Mouse (Mus musculus): Measurements from ENCODE around the gene Dnaja3. TPM values are rescaled to one million over a fixed set of nuclear protein-coding genes. Genes with fewer than 3 reads are reported as not detected.

Gene Dnaja3
- polyA plus RNA-seq, 1 experiment from 2014 or later = 58.5 TPM

DNA sequence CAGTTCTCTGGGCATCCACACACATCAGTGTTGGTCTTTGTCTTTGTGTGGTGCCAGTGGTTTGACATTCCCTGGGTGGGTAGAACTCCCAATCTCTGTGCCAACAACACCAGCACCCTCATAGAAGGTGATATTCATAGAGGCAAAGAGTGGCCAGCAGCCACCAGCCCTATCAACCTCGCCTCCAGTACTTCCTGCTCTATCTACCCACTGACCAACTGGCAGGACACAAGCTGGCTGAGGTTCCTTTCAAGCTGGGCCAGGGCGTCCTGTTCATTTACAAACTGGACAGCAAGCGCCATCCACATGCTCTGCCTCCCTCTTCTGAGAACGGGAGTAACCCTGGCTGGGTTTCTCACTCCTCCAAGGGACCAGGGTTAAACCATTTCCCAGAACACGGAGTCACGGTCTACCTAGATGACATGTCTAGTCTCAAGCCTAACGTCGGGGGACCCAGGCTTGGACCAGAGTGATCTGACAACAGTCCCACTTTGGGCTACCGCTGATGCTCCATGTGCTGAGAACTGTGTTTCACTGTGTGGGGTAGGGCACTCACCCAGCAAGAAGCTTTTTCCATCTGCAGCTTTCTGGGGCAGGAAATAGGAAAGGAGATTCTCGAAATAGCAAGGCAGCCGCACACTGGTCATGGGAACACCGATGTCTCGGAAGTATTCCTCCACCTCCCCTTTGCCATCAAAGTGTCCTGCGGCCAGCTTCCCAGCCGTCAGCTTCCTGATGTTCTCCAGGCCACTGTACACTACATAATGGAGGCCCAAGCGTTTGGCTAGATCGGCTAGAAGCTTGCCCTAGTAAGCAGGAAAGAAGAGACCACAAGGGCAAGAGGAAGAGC, 74.3 kb downstream of the Dnaja3 start:
- WGBS = 94% methylated on average over 17 of the region's 17 CpGs
- Histone ChIP-seq H3K36me3 (peaks cover 74% of the 10 kb centered on the region), H3K4me1 (peaks cover 7% of the 10 kb centered on the region; the same call in 1 of the 2 replicates), H3K4me3 (no peak overlapping the region), H3K27me3 (no peaks in the 10 kb centered on the region), H3K4me2 (replicated peaks) (no peak overlapping the region), H3K9me3 (no peaks in the 10 kb centered on the region), H3K27ac (replicated peaks) (no peak overlapping the region), H3K9ac (replicated peaks) (no peak overlapping the region)
- no peak for ATAC-seq (ENCODE audit: low FRiP score, low read depth)

DNA sequence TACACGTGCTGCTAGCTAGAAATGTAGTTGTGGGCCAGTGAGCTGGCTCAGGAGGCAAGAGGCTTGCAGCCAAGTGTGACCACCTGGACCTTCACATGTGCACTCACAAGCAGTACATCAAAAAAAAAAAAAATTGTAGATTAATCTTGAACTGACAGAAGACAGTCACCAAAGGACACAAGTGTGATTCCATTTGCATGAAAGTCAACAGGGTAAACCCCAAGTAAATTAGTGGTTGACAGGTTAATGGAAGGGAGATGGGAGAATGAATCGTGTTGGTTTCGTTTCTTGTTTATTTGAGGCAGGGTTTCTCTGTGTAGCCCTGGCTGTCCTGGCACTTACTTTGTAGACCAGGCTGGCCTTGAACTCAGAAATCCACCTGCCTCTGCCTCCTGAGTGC, 78.1 kb downstream of the Dnaja3 start:
- H3K4me3 ChIP-seq = peak overlapping the region; percentile 73
- H3K36me3 ChIP-seq = peaks cover 36% of the 10 kb centered on the region
- peaks cover 7% of the 10 kb centered on the region; the same call in 1 of the 2 replicates for H3K4me1 ChIP-seq
- H3K4me2 ChIP-seq (replicated peaks) = peak overlapping the region; percentile 69
- ATAC-seq (ENCODE audit: low FRiP score, low read depth) = no peak
- peak overlapping the region; percentile 47; the same call in 1 of the 2 replicates for H3K9ac ChIP-seq (replicated peaks)
- WGBS = 80% methylated on average over 3 of the region's 3 CpGs
- H3K27ac ChIP-seq (replicated peaks) = no peak overlapping the region
- H3K27me3 ChIP-seq = no peaks in the 10 kb centered on the region
- no peaks in the 10 kb centered on the region for H3K9me3 ChIP-seq

DNA sequence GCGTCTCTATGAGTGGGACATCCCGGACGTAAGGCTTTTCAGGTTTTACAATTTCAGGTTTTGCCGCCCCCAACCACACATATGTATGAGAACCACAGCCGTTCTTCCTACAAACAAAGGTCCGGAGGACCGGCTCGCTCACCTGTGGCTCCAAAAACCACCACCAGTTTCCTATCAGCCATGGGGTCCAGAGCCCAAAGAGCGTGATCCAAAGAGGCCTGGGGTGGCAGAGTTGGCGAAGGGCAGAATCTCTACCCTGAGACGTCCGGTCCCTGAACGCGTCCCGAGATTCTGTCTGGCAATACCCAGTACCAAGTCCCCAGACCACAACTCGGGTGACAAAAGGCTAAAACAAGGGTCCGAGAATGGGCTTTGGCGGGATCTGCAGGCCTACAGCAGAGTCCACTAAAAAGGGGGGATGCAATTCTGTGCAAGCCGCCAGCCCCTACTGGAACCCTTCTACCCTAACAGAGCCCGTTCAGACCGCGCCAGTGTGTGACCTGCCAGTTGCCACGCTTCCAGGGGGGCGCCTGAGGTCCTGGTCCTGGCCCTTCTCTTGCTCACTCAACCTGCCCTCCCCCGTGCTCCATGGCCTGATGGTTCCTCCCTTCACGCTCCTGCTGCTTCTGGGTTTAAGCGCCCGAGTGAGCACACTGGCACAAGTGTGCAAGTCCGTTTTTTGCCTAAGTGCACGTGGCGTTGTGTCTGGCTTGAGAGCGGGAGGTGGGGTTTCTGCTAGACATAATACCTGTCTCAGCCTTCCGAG, 79.1 kb downstream of the Dnaja3 start, which contains the start of gene Nmral1:
TSS of gene Nmral1 (minus strand) at position 604 of the 766 bp plus-strand sequence.
- peak within 1 kb of the TSS; percentile 69 for H3K4me2 ChIP-seq (replicated peaks)
- peak; percentile 93 for ATAC-seq (ENCODE audit: low FRiP score, low read depth)

DNA sequence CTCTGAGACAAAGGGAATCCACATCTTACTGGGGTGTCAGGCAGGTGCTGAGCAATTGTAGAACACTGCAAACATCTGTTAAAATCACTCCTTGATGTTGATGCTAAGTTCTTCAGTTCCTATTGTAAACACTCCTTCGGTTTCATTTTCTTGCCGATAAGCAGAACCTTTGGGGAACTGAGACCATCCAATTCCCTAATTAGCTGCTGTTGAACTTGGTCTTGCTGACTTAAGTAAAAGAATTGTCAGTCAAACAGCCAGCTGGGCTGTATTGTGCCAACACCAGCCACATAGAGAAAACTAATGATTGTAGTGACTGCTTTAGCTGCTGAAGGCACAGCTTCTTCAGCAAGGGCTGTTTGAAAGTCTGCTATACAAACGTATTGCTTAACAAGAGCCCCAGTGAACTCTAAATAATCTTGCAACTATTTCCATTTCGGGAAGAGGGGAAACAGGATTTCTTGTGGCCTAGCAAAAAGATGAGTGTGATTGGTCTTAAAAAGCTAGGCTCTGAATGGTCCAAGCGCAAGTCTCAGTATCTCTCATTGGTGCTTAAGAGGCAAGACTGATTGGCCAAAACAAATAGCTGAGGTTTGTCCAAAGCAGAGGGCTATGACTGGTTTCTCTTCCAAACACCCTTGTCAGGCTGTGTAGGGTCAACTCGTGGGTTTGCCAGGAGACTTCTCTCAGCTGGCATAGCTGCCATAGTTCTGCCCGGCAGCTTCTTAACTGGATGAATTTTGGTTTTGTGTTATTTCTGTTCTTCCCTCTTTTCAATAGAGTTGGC, 82.5 kb downstream of the Dnaja3 start:
- Histone ChIP-seq H3K27me3 (no peaks in the 10 kb centered on the region), H3K4me1 (peaks cover 14% of the 10 kb centered on the region), H3K9me3 (no peaks in the 10 kb centered on the region), H3K4me2 (replicated peaks) (no peak overlapping the region), H3K36me3 (no peaks in the 10 kb centered on the region), H3K27ac (replicated peaks) (no peak overlapping the region), H3K4me3 (no peak overlapping the region), H3K9ac (replicated peaks) (no peak overlapping the region)
- ATAC-seq (ENCODE audit: low FRiP score, low read depth) = no peak
- WGBS = 83% methylated on average over 7 of the region's 7 CpGs

More for the DNA sequence above, 79.1 kb downstream of the Dnaja3 start, which contains the start of gene Nmral1:
- H3K9me3 ChIP-seq = no peaks in the 10 kb centered on the region
- 10% methylated on average over 33 of the region's 33 CpGs for WGBS
- peak within 1 kb of the TSS; percentile 86 for H3K27ac ChIP-seq (replicated peaks)
- no peaks in the 10 kb centered on the region for H3K27me3 ChIP-seq
- peaks cover 25% of the 10 kb centered on the region for H3K36me3 ChIP-seq
- H3K9ac ChIP-seq (replicated peaks) = peak within 1 kb of the TSS; percentile 72
- peaks cover 7% of the 10 kb centered on the region; the same call in 1 of the 2 replicates for H3K4me1 ChIP-seq
- H3K4me3 ChIP-seq = peak within 1 kb of the TSS; percentile 73

DNA sequence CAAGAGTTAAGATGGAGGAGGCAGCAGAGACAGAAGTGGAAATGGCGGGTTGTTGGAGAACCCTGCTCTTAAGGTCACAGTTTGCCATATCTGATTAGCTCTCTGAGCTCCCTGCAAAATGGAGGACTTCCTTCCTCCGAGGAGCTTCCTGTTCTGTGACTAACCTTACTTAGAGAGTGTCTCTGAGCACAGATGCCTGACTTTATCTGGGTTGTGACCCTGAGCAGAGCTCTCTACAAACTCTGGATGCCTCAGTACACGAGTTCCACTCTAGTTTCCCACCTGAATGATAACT, 83.1 kb downstream of the Dnaja3 start:
- H3K27me3 ChIP-seq = no peaks in the 10 kb centered on the region
- H3K4me3 ChIP-seq = no peak overlapping the region
- ATAC-seq (ENCODE audit: low FRiP score, low read depth) = no peak
- WGBS = 83% methylated on average over 3 of the region's 3 CpGs
- H3K27ac ChIP-seq (replicated peaks) = no peak overlapping the region
- peaks cover 11% of the 10 kb centered on the region; the same call in 1 of the 2 replicates for H3K4me1 ChIP-seq
- H3K9ac ChIP-seq (replicated peaks) = no peak overlapping the region
- no peaks in the 10 kb centered on the region for H3K36me3 ChIP-seq
- H3K4me2 ChIP-seq (replicated peaks) = no peak overlapping the region
- H3K9me3 ChIP-seq = no peaks in the 10 kb centered on the region

DNA sequence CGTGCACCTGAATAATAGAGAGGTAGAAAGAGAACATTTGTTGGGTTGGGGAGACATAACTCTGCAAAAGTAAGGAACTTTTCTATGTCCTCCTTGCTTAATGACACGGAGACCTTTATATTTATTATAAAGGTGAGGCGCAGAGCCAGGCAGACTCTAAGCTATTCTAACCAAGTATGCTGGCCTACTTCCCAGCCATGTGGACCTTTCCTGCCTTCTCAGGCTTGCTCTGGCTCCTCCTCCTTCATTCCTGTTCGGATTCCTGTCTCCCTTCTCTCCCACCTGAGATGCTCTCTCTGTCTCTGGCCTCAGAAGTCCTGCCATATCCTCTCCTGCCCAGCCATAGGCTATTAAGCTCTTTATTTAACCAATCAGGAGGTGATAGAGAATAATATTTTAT, 85.5 kb downstream of the Dnaja3 start:
- 80% methylated on average over 4 of the region's 4 CpGs for WGBS
- Histone ChIP-seq H3K4me3 (no peak overlapping the region), H3K27me3 (no peaks in the 10 kb centered on the region)

DNA sequence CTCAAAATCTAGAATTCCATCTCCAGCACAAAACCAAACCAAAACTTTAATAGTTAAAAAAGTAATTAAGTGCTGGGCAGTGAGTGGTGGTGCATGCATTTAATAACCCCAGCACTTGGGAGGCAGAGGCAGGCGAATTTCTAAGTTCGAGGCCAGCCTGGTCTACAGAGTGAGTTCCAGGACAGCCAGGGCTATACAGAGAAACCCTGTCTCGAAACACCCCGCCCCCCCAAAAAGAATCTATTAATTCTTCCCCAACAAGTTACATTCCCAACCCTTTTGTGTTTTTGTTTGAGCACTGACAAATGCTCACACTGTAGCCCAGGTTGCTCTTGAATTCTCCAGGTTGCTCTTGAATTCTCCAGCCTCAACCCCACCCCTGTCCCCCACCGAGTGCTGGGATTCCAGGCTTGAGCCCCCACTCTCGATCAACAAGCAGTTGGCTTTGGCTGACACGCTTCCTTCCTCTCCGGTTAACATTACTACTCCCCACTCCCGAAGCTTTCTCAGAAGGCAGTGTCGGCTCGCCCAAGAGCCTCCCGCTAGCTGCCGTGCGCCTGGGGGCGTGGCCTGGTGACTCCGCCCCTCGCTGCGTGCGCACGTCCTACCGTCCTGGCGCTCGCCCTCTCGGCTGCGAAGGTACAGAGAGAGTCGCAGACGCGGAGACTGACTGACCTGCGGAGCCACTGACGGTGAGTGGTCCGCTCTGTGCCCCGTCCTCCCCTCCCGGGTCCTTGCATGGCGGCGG, 86.2 kb downstream of the Dnaja3 start, which contains the start of gene Hmox2:
TSS of gene Hmox2 (plus strand) at position 582 of the 748 bp plus-strand sequence.
- Histone ChIP-seq H3K4me3 (peak within 1 kb of the TSS; percentile 83), H3K27ac (replicated peaks) (peak within 1 kb of the TSS; percentile 76), H3K9ac (replicated peaks) (peak within 1 kb of the TSS; percentile 79), H3K9me3 (no peaks in the 10 kb centered on the region), H3K36me3 (no peaks in the 10 kb centered on the region), H3K4me1 (peaks cover 9% of the 10 kb centered on the region; the same call in 1 of the 2 replicates), H3K27me3 (no peaks in the 10 kb centered on the region), H3K4me2 (replicated peaks) (peak within 1 kb of the TSS; percentile 82)
- ATAC-seq (ENCODE audit: low FRiP score, low read depth) = peak; percentile 95
- WGBS = 6% methylated on average over 35 of the region's 35 CpGs

More for the DNA sequence above, 85.5 kb downstream of the Dnaja3 start:
- Histone ChIP-seq H3K4me2 (replicated peaks) (no peak overlapping the region), H3K4me1 (peaks cover 9% of the 10 kb centered on the region; the same call in 1 of the 2 replicates), H3K9me3 (no peaks in the 10 kb centered on the region), H3K9ac (replicated peaks) (no peak overlapping the region), H3K27ac (replicated peaks) (no peak overlapping the region), H3K36me3 (no peaks in the 10 kb centered on the region)
- ATAC-seq (ENCODE audit: low FRiP score, low read depth) = no peak

DNA sequence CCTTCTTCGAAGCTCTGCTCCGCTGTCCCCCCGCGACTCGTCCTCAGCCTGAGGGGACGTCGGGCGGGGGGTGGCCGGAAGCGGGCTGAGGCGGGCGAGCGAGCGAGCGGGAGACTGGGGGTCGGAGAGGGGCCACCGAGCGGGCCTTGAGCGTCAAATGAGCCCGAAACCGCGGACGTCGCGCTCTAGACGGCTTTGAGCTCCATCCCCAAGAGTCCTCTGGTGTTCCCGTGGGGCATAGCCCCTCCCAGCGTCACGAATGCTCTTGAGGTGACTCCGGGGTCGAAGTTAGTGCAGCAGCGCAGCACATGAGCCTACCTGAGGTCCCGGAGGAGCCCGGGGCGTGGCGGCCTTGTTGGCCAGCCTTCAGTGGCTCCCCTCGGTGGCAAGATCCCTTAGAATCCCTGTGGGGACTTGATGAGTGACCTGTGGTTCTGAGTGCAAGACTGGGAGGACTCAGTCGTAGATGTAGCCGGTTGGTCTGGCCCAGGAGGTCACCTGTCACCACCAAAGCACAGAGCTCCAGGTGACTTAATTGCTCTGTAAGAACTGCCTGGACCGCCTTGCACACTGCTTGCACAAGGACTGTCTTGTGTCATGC, 86.8 kb downstream of the Dnaja3 start:
- H3K27ac ChIP-seq (replicated peaks) = peak overlapping the region; percentile 76
- H3K27me3 ChIP-seq = no peaks in the 10 kb centered on the region
- peak overlapping the region; percentile 82 for H3K4me2 ChIP-seq (replicated peaks)
- peak overlapping the region; percentile 79 for H3K9ac ChIP-seq (replicated peaks)
- ATAC-seq (ENCODE audit: low FRiP score, low read depth) = no peak
- H3K4me1 ChIP-seq = peaks cover 9% of the 10 kb centered on the region; the same call in 1 of the 2 replicates
- no peaks in the 10 kb centered on the region for H3K36me3 ChIP-seq
- WGBS = 1% methylated on average over 40 of the region's 40 CpGs
- H3K9me3 ChIP-seq = no peaks in the 10 kb centered on the region
- peak overlapping the region; percentile 83 for H3K4me3 ChIP-seq

DNA sequence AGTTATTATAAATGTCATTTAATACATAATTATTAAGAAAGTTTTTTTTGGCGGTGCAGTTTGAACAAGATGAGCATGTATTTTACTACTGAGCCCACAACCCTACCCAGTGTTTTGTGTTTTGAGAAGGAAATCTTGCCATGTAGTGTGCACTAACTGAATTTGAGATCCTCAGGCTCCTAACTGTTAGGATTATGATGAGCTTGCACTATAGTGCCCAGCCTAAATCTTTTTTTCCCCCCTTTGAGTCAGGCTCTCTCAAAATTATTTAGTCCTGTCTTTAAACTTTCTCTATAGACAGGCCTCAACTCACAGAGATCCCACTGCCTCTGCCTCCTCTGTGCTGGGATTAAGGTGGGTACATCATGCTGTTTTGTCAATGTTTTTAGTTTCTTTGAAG, 87.7 kb downstream of the Dnaja3 start:
- H3K4me2 ChIP-seq (replicated peaks) = peak overlapping the region; percentile 82; the same call in 1 of the 2 replicates

DNA sequence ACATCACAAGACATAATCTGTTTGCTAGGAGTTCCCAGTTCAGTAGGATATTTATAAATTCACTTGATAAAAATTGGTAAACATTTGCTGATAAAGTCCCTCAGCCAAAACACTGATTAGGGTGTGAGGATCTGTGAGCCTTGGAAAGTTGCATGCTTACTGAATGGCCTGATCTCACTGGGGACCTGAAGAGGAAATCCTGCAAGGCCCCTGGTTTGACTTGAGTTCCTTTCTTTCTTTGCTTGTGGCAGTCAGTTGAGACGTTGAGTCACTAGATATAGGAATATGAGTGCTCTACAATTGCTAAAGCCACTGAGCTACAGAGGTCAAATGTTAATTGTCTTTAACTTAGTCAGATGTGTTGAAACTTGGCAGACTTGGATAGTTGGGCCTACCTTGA, 88.2 kb downstream of the Dnaja3 start:
- Histone ChIP-seq H3K4me3 (no peak overlapping the region), H3K27ac (replicated peaks) (no peak overlapping the region), H3K9me3 (no peaks in the 10 kb centered on the region), H3K27me3 (no peaks in the 10 kb centered on the region), H3K4me2 (replicated peaks) (no peak overlapping the region), H3K9ac (replicated peaks) (no peak overlapping the region), H3K36me3 (no peaks in the 10 kb centered on the region), H3K4me1 (peaks cover 9% of the 10 kb centered on the region; the same call in 1 of the 2 replicates)
- no peak for ATAC-seq (ENCODE audit: low FRiP score, low read depth)
- WGBS = 75% methylated on average over 1 of the region's 1 CpGs

More for the DNA sequence above, 87.7 kb downstream of the Dnaja3 start:
- no peaks in the 10 kb centered on the region for H3K9me3 ChIP-seq
- no peaks in the 10 kb centered on the region for H3K27me3 ChIP-seq
- H3K9ac ChIP-seq (replicated peaks) = no peak overlapping the region
- H3K36me3 ChIP-seq = no peaks in the 10 kb centered on the region
- 92% methylated on average over 1 of the region's 1 CpGs for WGBS
- H3K4me1 ChIP-seq = peaks cover 9% of the 10 kb centered on the region; the same call in 1 of the 2 replicates
- H3K27ac ChIP-seq (replicated peaks) = no peak overlapping the region
- no peak overlapping the region for H3K4me3 ChIP-seq
- ATAC-seq (ENCODE audit: low FRiP score, low read depth) = no peak
